Mouse (Mus musculus) left cerebral cortex, postnatal 4 days (tissue): Measurements from ENCODE around the gene Nisch. TPM values are rescaled to one million over a fixed set of nuclear protein-coding genes. Genes with fewer than 3 reads are reported as not detected.
A peak's percentile ranks its signal among the peaks of the same experiment; 100 is the strongest.

Experiments
- DNase-seq: peaks from one replicate; pipeline ENCODE4 v3.0.0-alpha.2; 2022
- intact Hi-C: fragments of 180-260 bp; cut with DNase I; formaldehyde crosslinking; loops from one replicate; pipeline ENCODE4 v1.15.1; 2025
- total RNA-seq, 2 experiments: library from RNA; stranded (reverse); gene quantifications; 2 replicates each; pipeline ENCODE4 v1.2.3; 2021

Nisch gene
- total RNA-seq: 100 to 1,000 TPM; 446 to 469 TPM

GRCm38 (mm10) chr14:31216846-31217245 lies at the start of gene Nisch:
Nisch (minus strand) TSS chr14:31216946.
- no peak for DNase-seq
- intact Hi-C loops: no loop called here

DNA sequence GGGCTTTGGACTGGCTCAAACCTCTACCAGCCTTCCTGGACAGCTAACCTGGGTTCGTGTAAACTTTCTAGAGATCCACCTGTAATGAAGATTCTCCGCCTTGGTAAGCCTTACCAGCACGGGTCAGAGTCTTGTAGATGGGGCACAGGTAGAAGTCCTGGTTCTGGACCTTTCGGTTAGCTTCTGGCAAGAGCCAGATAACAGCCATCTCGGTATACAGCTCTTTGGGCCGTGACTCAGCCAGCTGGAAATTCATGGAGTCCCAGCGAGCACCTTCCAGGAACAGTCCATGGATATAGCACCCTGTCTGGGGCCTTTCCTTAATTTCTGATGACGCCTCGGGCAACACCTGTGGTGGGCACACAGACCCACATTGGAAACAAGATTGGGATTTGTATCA lies 44.2 kb upstream of the Nisch start:
- intact Hi-C loops: no loop called here
- no peak for DNase-seq

DNA sequence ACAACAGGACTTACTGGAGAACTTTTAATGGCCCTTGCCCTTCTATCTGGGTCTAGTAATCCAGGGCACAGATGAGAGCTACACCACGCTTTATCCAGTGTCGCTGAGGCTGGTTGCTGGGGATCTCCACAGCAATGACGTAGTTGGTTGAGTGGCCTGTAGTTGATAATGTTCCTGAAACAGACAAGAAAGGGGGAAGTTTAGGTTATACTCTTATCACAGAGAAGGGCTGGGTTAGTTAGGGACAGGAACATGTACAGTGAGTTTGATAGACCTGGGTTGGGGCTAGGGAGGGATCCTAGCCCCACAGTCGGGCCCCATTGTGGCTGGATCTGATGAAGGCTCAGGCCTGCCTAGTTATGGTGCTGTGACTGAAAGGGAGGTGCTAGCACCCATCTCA lies 43.6 kb upstream of the Nisch start:
- intact Hi-C loops: no loop called here
- no peak for DNase-seq

DNA sequence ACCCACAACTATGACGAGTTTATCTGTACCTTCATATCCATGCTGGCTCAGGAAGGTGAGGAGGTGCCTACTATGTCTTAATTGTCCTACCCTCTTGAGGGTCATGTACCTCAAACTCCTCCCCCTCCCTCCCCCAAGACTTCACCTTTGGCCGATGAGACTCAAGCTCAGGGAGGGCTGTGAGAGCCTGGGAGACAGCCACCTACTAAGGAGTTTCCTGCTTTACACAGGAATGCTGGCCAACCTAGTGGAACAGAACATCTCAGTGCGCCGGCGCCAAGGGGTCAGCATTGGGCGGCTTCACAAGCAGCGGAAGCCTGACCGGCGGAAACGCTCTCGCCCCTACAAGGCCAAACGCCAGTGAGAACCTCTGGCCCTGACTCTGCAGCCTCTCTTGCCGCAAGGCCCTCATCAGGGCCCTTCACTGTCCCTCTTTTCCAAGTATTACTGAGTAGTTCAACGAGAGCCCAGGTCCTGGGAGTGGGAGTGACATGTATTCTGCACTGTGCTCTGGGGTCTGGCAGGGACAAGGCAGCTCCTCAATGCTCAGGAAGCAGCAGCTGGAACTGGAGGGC lies 41.8 kb upstream of the Nisch start:
- DNase-seq: no peak
- intact Hi-C loops: no loop called here

GRCm38 (mm10) chr14:31252091-31252490 lies 35.3 kb upstream of the Nisch start:
- intact Hi-C loops: no loop called here
- DNase-seq: no peak

GRCm38 (mm10) chr14:31251626-31252025 lies 34.9 kb upstream of the Nisch start:
- intact Hi-C loops: no loop called here
- no peak for DNase-seq

DNA sequence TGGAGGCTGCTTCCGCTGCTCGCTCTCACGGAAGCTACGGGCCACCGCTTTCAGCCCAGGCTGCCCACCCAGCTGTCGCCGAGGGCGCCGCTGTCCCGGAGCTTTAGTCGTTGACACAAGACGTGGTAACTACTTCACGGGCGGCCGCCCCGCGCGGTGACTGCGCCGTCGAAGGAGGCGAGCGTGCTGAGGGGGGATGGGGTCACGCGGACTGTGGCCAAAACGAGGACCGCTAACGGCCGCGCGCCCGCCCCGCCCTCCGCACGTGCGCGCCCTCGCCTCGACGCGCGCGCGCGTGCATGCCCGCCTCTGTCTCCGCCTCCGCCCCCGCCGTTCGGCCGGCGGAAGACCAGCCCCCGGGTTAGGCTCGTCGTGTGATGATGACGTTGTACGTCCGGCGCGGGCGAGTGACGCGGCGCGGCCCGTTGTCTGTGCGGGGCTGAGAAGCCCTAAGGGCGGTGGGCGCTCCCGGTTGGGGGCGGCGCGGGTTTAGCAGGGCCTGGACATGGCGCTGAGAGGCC lies 34.4 kb upstream of the Nisch start, which contains the start of the genes Phf7 and Bap1:
Gene Phf7 (minus strand): TSS at position 234 of the 521 bp plus-strand sequence.
Gene Bap1 (plus strand): TSS at position 367 of the 521 bp plus-strand sequence.
- intact Hi-C loops: no loop called here
- peak; percentile 97 for DNase-seq

DNA sequence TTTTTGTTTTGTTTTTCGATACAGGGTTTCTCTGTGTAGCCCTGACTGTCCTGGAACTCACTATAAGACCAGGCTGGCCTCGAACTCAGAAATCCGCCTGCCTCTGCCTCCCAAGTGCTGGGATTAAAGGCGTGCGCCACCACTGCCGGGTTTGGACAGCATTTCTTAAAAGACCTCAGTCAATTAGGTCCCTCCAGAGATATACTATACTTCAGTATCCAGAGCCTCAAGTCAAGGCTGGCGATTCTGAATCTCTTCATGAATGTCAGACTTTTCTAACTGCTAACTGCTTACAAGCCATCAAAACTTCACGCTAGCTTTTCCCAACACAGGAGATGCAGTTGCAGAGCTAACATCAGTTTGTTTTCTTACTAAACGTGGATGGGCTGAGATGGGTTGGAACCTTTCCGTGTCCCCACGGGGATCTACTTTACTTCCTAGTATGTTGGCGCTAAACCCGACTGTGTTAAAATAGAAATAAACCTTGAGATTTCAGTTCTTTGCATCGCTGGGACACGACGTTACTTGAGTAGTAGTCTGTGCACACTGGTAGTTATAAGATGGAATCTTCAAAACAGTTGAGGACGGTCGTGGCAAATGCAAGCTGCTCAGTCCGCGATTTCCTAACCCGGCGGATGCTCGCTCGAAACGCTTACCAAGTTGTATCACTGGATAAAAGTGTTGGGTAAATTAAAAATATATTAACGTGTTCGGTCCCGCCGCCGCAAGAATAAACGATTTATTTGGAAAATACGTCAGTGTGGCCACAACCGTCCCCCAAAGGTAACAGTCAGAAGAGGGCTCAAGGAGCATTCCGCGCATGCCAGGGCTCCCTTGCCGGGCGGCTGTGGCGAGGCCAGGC lies 33.7 kb upstream of the Nisch start:
- no peak for DNase-seq
- intact Hi-C loops: no loop called here

DNA sequence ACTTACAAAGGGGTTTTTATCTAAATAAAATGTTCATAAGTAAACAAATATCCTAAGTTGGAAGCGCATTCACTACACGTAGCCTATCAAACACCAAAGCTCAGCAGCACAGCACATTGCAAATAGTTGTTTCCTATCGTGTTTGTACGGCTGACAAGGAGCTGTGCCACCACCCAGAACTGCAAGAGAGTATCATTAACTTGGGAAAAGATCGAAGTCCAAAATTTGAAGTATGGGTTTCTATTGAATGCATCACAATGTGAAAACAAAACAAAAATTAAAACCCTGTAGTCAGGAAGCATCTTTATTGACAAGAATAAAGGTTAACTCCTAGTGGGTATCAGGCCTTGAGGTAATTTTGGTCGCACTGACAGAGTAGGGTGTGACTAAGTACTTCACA lies 31.6 kb upstream of the Nisch start:
- intact Hi-C loops: no loop called here

GRCm38 (mm10) chr14:31245946-31246345 lies 29.2 kb upstream of the Nisch start:
- no peak for DNase-seq
- intact Hi-C loops: no loop called here

More for the DNA sequence above, 31.6 kb upstream of the Nisch start:
- no peak for DNase-seq

DNA sequence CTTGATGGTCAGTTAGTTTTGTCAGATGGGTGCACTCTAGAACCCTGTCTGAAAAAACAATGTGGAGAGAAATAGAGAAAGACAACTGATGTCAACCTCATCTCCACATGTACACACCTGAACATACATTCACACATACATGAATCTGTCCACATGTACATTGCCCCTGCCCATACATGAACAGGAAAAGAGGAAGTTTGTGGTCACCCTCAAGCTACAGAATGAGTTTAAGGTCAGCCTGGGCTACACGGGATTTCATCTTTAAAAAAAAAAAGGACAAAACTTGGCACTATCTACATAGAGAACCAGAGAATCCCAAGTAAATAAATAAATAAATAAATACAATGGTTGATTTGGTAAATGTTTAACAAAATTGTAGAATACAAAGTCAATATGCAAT lies 28.0 kb upstream of the Nisch start:
- intact Hi-C loops: no loop called here
- no peak for DNase-seq

DNA sequence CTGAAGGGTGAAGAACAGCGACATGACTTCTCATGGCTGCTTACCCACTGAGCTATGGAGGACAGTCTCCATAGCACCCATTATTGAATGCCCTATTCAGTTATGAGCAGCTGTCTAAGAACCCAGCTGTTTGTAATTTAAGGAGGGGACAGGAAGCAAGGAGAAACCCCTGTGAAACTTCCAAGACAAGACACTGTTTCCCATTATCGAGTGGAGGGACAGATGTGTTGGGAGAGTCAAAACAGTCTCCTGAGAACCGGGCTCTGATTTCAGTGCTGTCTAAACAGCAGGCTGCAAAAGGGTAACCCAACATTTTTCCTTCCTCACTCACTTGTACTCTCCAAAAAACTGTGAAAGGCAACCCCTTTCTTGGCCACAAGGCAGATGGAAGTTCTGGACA lies 23.8 kb upstream of the Nisch start:
- intact Hi-C loops: no loop called here

GRCm38 (mm10) chr14:31237101-31237882 lies 20.5 kb upstream of the Nisch start:
- no peak for DNase-seq
- intact Hi-C loops: no loop called here

More for the DNA sequence above, 23.8 kb upstream of the Nisch start:
- no peak for DNase-seq

GRCm38 (mm10) chr14:31233996-31234591 lies 17.3 kb upstream of the Nisch start:
- intact Hi-C loops: no loop called here
- peak; percentile 79 for DNase-seq

DNA sequence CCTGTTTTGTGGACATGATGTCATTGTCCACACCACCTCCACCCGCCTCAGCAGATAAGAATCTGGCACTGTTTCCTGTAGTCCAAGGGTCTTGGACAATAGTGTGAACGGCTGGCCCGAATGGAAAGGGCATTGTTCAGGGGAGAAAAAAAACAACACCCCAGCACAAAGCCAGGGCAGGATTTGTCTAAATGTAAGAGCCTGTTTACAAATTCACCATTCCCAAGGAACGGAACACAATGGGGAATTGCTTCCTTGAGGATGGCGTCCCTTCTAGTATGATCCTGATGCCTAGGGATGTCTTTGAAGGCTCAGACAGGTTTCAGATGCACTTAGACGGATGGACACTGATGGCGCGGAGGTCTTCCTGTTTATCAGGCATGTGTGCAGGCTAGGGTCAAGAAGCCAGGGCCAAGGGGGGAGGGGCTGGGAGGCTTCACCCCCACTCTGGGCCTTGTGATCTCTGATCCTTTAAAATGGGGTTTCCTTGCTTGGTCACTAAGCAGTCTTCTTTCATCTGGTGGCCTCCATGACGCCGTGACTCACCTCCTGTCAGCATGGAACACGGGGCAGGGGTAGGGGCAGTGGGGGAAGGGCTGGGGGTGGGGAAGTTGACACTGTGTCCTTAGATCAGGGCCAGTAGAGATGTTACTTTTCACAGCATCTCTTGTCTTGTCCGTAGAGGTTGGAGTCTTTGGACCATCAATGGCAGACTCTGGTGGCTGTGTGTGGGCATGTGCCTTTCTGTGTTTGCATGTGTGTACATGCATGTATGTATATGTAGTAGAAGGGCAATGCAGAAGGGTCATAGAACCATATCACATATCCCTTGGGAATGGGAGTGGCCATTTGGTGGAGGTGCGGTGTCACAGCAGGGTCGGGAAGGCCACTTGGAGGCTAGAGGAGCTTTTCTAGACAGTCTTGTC lies 16.6 kb upstream of the Nisch start:
- intact Hi-C loops: no loop called here
- no peak for DNase-seq

- intact Hi-C loops: no loop called here
- DNase-seq: no peak
Observed at GRCm38 (mm10) chr14:31232404-31233069, 15.8 kb upstream of the Nisch start.

DNA sequence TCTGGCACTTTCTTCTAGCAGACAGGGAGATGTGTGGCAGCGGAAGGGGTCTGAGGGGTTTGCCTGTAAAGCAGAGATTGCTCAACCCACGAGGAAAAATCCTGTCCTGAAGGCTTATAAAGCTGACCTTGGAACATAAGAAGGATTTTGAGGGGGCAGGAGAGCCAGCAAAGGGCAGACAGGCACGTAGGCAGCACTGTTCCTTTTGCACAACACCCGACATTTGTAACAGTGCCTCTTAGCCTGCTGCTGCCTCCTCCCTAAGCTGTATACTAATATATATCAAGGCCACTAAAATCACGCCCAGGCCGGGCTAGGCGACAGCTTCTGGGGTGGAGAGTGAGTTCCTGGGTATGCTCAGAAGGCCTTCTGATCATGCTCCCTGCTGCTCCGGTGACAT lies 13.7 kb upstream of the Nisch start:
- intact Hi-C loops: no loop called here
- DNase-seq: no peak

GRCm38 (mm10) chr14:31228234-31228633 lies 11.5 kb upstream of the Nisch start:
- intact Hi-C loops: no loop called here
- DNase-seq: no peak

DNA sequence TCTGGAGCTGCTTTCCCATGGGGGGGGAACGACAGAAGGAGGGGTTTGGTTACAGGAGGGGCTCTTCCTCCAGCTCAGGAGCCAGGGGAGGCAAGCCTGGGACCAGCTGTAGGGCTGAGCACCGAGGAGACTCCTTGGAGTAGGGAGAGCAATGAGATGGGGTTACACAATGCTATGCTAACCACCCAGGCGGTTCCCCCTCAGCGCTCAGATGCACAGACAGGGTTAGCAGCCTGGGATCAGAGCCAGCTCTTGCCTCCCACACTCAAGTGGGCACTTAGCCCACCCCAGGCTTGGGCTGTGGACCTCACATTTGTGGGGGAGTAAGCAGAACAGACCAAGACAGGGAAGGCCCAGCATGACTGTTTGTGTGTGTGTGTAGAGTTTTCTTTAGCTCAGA lies 10.2 kb upstream of the Nisch start:
- DNase-seq: peak; percentile 86
- intact Hi-C loops: no loop called here
